ENCODE assay signal across 1 mouse cellular context in the genomic region with DNA sequence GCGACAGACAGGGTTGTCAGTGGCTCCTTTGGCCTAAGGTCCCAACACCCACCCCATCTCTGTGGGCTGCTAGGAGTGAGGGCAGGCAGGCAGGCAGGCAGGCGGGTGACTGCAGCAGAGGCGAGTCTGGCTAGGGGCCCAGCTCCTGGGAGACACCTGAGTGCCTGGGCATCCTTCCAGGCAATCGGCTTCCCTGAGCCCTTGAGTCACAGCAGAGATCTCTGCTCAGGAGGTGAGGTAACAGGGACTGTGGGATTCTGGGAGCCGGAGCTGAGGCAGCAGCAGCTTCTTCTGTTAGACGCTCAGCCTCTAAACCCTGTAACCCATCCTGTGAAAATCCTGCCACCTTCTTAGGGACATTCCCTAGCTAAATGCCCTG.
TF ChIP-seq lines count a peak whose summit lies in the region.

No protein-coding gene starts in this region.

TF ChIP-seq in CH12.LX, 34 proteins besides CTCF, POLR2A, EP300 and RAD21 (continued from another document):
- no peak for TF ChIP-seq UBTF (IDR thresholded peaks at IDR 0.05; ENCODE audit: low read depth, low read length)
- TF ChIP-seq TBP (conservative IDR thresholded peaks at IDR 0.05; ENCODE audit: low read depth, low read length) = no peak
